In the genomic region with DNA sequence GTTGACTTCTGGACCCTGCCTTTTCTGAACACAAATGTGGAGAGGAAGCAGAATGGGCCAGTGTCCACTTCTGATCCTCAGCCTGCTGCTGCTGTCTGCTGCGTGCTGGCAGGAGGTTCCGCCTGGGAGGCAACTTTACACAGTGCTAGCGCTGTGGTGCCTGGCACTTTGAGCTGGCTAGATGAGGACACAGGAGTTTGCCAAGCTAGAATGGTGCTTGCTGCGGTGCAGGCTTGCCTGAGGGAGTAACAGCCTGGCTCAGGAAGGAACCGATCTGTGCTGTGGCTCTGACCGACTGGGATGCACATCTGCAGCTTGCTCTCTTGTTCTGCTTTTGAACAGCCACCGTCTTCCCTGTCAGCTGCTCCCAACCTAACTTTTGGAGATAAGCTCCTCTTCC, we compare ENCODE assay signal across 10 mouse cellular contexts. TPM values are rescaled to one million over a fixed set of nuclear protein-coding genes. Genes with fewer than 3 reads are reported as not detected.
DNase-seq lines count a peak whose midpoint lies in the region; ATAC-seq and TF ChIP-seq lines count a peak whose summit lies in the region.
"Had no signal": no experiment of that assay in that cellular context is flagged by ENCODE, and none has a peak within 500 bp of the region (broad histone marks: within the 10 kb centered on the region; RNA-seq: fewer than 3 reads in every experiment).

No protein-coding gene starts in this region.

- no peak overlapping the region for H3K4me2 ChIP-seq in midbrain, embryonic 11.5 days
- no peak overlapping the region for H3K4me2 ChIP-seq in midbrain, embryonic 16.5 days (ENCODE audit: low read length)
- no peak overlapping the region for H3K4me2 ChIP-seq in forebrain, postnatal 0 days (ENCODE audit: low read depth)
- H3K4me2 ChIP-seq: midbrain, embryonic 12.5 days had no signal

- H3K9me3 ChIP-seq in midbrain, embryonic 11.5 days (ENCODE audit: control insufficient read depth, low read length) = no peaks in the 10 kb centered on the region
- no peaks in the 10 kb centered on the region for H3K9me3 ChIP-seq in midbrain, embryonic 16.5 days (replicated peaks; ENCODE audit: control insufficient read depth, low read length, poor library complexity, severe bottlenecking)
- no peaks in the 10 kb centered on the region for H3K9me3 ChIP-seq in forebrain, postnatal 0 days (ENCODE audit: low read length)
- H3K9me3 ChIP-seq: midbrain, embryonic 12.5 days had no signal

- TF ChIP-seq CTCF in gastrocnemius, adult 2 months (IDR thresholded peaks at IDR 0.05) = no peak
- TF ChIP-seq CTCF in forebrain, postnatal 0 days (IDR thresholded peaks at IDR 0.05; ENCODE audit: low read depth) = no peak

- peak; percentile 46 for DNase-seq in gastrocnemius, adult 2 months
- DNase-seq in gastrocnemius, adult 18-20 months (ENCODE audit: low spot score) = no peak
- DNase-seq in midbrain, embryonic 11.5 days (ENCODE audit: low spot score, missing footprints) = peak; percentile 49
- peak; percentile 23 for DNase-seq in forebrain, postnatal 0 days
- no peak for DNase-seq in thymus, postnatal 14 days
- DNase-seq in T-cell, adult 2 months (ENCODE audit: low spot score) = no peak

- 0 out of 2 replicates have a peak overlapping the region, but pooled peaks have one; percentile 0 for H3K27ac ChIP-seq in gastrocnemius, adult 2 months
- H3K27ac ChIP-seq in midbrain, embryonic 11.5 days (ENCODE audit: low read depth, low read length) = no peak overlapping the region
- H3K27ac ChIP-seq in midbrain, embryonic 16.5 days (ENCODE audit: low read length) = no peak overlapping the region
- no peak overlapping the region for H3K27ac ChIP-seq in forebrain, postnatal 0 days (ENCODE audit: low read depth, low read length)
- H3K27ac ChIP-seq: midbrain, embryonic 12.5 days had no signal

- H3K4me3 ChIP-seq in gastrocnemius, adult 2 months = no peak overlapping the region
- H3K4me3 ChIP-seq in midbrain, embryonic 11.5 days (ENCODE audit: low read depth, low read length) = no peak overlapping the region
- no peak overlapping the region for H3K4me3 ChIP-seq in midbrain, embryonic 16.5 days (ENCODE audit: low read depth, low read length)
- H3K4me3 ChIP-seq in forebrain, postnatal 0 days (ENCODE audit: low read depth, low read length) = no peak overlapping the region
- H3K4me3 ChIP-seq: midbrain, embryonic 12.5 days had no signal

- no peaks in the 10 kb centered on the region for H3K27me3 ChIP-seq in midbrain, embryonic 11.5 days (ENCODE audit: control insufficient read depth, insufficient read depth, low read length)
- H3K27me3 ChIP-seq in midbrain, embryonic 16.5 days (ENCODE audit: control insufficient read depth, insufficient read depth, low read depth, low read length) = no peaks in the 10 kb centered on the region
- H3K27me3 ChIP-seq in forebrain, postnatal 0 days (ENCODE audit: insufficient read depth, low read length) = no peaks in the 10 kb centered on the region
- H3K27me3 ChIP-seq: midbrain, embryonic 12.5 days had no signal

- intact Hi-C loops in gastrocnemius, adult 2 months (cut with DNase I) = no loop called here

- WGBS in midbrain, embryonic 11.5 days = 67% methylated on average over 7 of the region's 7 CpGs
- 60% methylated on average over 7 of the region's 7 CpGs for WGBS in midbrain, embryonic 16.5 days
- WGBS in forebrain, postnatal 0 days = 44% methylated on average over 7 of the region's 7 CpGs

- H3K36me3 ChIP-seq in midbrain, embryonic 11.5 days (ENCODE audit: control insufficient read depth, insufficient read depth, low read length) = no peaks in the 10 kb centered on the region
- H3K36me3 ChIP-seq in midbrain, embryonic 16.5 days (ENCODE audit: control insufficient read depth, insufficient read depth, low read length) = no peaks in the 10 kb centered on the region
- no peaks in the 10 kb centered on the region for H3K36me3 ChIP-seq in forebrain, postnatal 0 days (ENCODE audit: insufficient read depth)
- H3K36me3 ChIP-seq: midbrain, embryonic 12.5 days had no signal

- no peak overlapping the region for H3K9ac ChIP-seq in midbrain, embryonic 11.5 days (ENCODE audit: low read length)
- H3K9ac ChIP-seq in midbrain, embryonic 16.5 days (ENCODE audit: low read depth, low read length) = no peak overlapping the region
- H3K9ac ChIP-seq in forebrain, postnatal 0 days = no peak overlapping the region
- H3K9ac ChIP-seq: midbrain, embryonic 12.5 days had no signal

- ATAC-seq in midbrain, embryonic 11.5 days (ENCODE audit: low FRiP score) = no peak
- ATAC-seq in midbrain, embryonic 16.5 days = no peak; the same call in 1 of the 2 replicates
- peak; percentile 76 for ATAC-seq in forebrain, postnatal 0 days
- ATAC-seq in megakaryocyte progenitor cell, adult 5-6 weeks (replicated peaks; ENCODE audit: poor library complexity) = peak; percentile 77

- H3K4me1 ChIP-seq in midbrain, embryonic 11.5 days (ENCODE audit: control insufficient read depth, insufficient read depth, low read length) = 0 out of 2 replicates have a peak, but pooled peaks cover under 1% of the 10 kb centered on the region
- H3K4me1 ChIP-seq in midbrain, embryonic 16.5 days (ENCODE audit: control insufficient read depth, insufficient read depth, low read length) = no peaks in the 10 kb centered on the region
- no peaks in the 10 kb centered on the region for H3K4me1 ChIP-seq in forebrain, postnatal 0 days (ENCODE audit: insufficient read depth)

RNA-seq across cellular contexts. Expression of gene Tnfsf15, which starts 5.4 kb away (rescaled TPM):
- total RNA-seq in gastrocnemius, adult 2 months (2021) = under 1 TPM in 1 of 2 experiments, not detected in 1; 0.08 TPM
- not detected for total RNA-seq in gastrocnemius, adult 18-20 months (2021)
- polyA plus RNA-seq in midbrain, embryonic 11.5 days (2014; fragmentation: Nextera tagmentation; extraction: Ambion mirVana) = 0.07 TPM in 1 of 2 replicates, not detected in the other
- not detected in 2 replicates for polyA plus RNA-seq in midbrain, embryonic 16.5 days (2015; fragmentation: Nextera tagmentation; extraction: Ambion mirVana)
- total RNA-seq in forebrain, postnatal 0 days (2014; rRNA removed) = 0.15 TPM in 1 of 2 replicates, not detected in the other
- polyA plus RNA-seq in forebrain, postnatal 0 days (2015; fragmentation: Nextera tagmentation; extraction: Ambion mirVana) = not detected in 2 replicates
- total RNA-seq in megakaryocyte progenitor cell, adult 5-6 weeks (2015) = 0.32 TPM in 1 of 2 replicates, not detected in the other
- total RNA-seq in megakaryocyte progenitor cell, adult 5-6 weeks (2017) = 0.21 and 0.78 TPM in 2 replicates
- polyA plus RNA-seq: cortical plate, adult 2 months had no signal

Comparison
In these comparisons a context has a peak if more than half of its experiments do, and no peak if none do; other contexts are left out.
1. DNase-seq: peak in gastrocnemius, adult 2 months (single experiment), midbrain, embryonic 11.5 days (single experiment) and forebrain, postnatal 0 days (single experiment); none in gastrocnemius, adult 18-20 months (single experiment), thymus, postnatal 14 days (single experiment) and T-cell, adult 2 months (single experiment).
2. ATAC-seq: peak in forebrain, postnatal 0 days (single experiment) and megakaryocyte progenitor cell, adult 5-6 weeks (single experiment); none in midbrain, embryonic 11.5 days (single experiment) and midbrain, embryonic 16.5 days (single experiment).